18 mouse cellular contexts compared by ENCODE assay signal in the genomic region with DNA sequence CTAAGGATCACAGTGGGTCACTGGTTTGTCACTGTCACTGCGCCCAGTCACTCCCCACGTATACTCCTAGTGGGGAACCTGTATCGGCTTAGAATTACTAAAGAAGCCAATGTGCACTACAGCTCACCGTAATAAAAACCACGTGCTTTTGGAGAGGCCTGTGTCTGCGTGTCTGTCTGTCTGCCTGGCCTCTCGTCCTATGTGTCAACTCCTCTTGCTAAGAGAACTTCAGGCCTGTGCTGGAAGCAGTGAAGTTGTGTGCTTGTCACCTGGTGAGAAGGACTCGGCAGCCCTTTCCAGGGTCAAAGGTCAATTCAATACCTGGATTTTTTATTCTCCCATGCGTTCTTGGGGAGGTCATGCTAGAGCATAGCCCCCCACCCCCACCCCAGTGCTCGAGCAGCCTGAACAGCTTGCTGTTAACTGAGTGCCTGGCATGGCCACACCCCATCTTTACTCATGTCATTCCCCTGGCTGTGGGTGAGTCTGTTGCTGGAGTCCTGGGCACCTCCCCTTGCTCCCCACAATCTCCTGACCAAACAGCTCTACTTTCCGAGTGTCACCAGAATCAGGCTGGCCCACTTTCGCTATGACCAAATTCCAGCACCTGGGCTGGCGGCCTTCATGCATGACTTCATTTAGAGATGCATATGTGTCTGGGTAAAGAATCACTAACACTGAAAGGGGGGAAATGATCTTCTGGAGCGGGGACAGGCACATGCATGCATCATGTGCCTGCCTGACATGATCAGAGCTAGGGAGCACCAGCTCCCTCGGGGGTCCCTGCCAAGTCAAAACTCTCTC. TPM values are rescaled to one million over a fixed set of nuclear protein-coding genes. Genes with fewer than 3 reads are reported as not detected.
A peak's percentile ranks its signal among the peaks of the same experiment; 100 is the strongest.
DNase-seq lines count a peak whose midpoint lies in the region; ATAC-seq and TF ChIP-seq lines count a peak whose summit lies in the region.
"Had no signal": no experiment of that assay in that cellular context is flagged by ENCODE, and none has a peak within 500 bp of the region (broad histone marks: within the 10 kb centered on the region; RNA-seq: fewer than 3 reads in every experiment).

No protein-coding gene starts in this region.

- H3K36me3 ChIP-seq in liver, postnatal 0 days (replicated peaks; ENCODE audit: insufficient read depth, low read length): 0 out of 2 replicates have a peak, but pooled peaks cover under 1% of the 10 kb centered on the region
- H3K36me3 ChIP-seq: embryonic facial prominence, embryonic 10.5 days; heart, embryonic 10.5 days; hindbrain, embryonic 13.5 days had no signal

- H3K27ac ChIP-seq in liver, postnatal 0 days (ENCODE audit: low read depth): peak overlapping the region; percentile 34; the same call in 1 of the 2 replicates
- H3K27ac ChIP-seq in brown adipose tissue, adult 24 weeks (replicated peaks; ENCODE audit: low read depth, low read length): peak overlapping the region; percentile 19
- H3K27ac ChIP-seq: embryonic facial prominence, embryonic 10.5 days; forebrain, embryonic 13.5 days; heart, embryonic 10.5 days; hindbrain, embryonic 13.5 days; hindbrain, postnatal 0 days had no signal

- no peak for TF ChIP-seq EP300 in liver, postnatal 0 days (IDR thresholded peaks at IDR 0.05; ENCODE audit: low read depth)

- H3K4me2 ChIP-seq in liver, postnatal 0 days (ENCODE audit: low read depth, low read length): no peak overlapping the region
- H3K4me2 ChIP-seq: forebrain, embryonic 13.5 days; hindbrain, embryonic 13.5 days had no signal

- H3K9me3 ChIP-seq in liver, postnatal 0 days (ENCODE audit: low read length): no peaks in the 10 kb centered on the region
- H3K9me3 ChIP-seq: embryonic facial prominence, embryonic 10.5 days; forebrain, embryonic 13.5 days; G1E; heart, embryonic 10.5 days; hindbrain, embryonic 13.5 days had no signal

- peak; percentile 84 for DNase-seq in heart, adult 11 months
- no peak for DNase-seq in heart, postnatal 4 days
- DNase-seq in liver, postnatal 0 days: no peak
- DNase-seq in liver: no peak
- no peak for DNase-seq in B cell, adult 2 months
- no peak for DNase-seq in cerebellum, adult 8-10 months
- DNase-seq: adrenal gland, adult 8-10 months; forebrain, postnatal 0 days; gastrocnemius, postnatal 36 days; heart, adult 18-20 months; heart, postnatal 10 days had no signal

- 61% methylated on average over 15 of the region's 15 CpGs for whole genome bisulfite sequencing in liver, postnatal 0 days (ENCODE audit: insufficient replicate concordance)

- no peak overlapping the region for H3K4me3 ChIP-seq in liver, postnatal 0 days (ENCODE audit: low read depth, low read length)
- H3K4me3 ChIP-seq in brown adipose tissue, adult 24 weeks (ENCODE audit: insufficient read depth, low read depth, low read length): no peak overlapping the region
- H3K4me3 ChIP-seq: embryonic facial prominence, embryonic 10.5 days; forebrain, embryonic 13.5 days; heart, embryonic 10.5 days; hindbrain, embryonic 13.5 days had no signal

- no peak for TF ChIP-seq CTCF in liver, postnatal 0 days (IDR thresholded peaks at IDR 0.05; ENCODE audit: low read depth)

- H3K27me3 ChIP-seq in liver, postnatal 0 days (ENCODE audit: insufficient read depth, low read length): no peaks in the 10 kb centered on the region
- H3K27me3 ChIP-seq: forebrain, embryonic 13.5 days had no signal

- no peak overlapping the region for H3K9ac ChIP-seq in liver, postnatal 0 days (replicated peaks)
- H3K9ac ChIP-seq: forebrain, embryonic 13.5 days; forebrain, postnatal 0 days; hindbrain, embryonic 13.5 days had no signal

- H3K4me1 ChIP-seq in liver, postnatal 0 days (ENCODE audit: insufficient read depth): peaks cover 17% of the 10 kb centered on the region
- H3K4me1 ChIP-seq in brown adipose tissue, adult 24 weeks (ENCODE audit: control insufficient read depth, insufficient read depth, insufficient read length, low read length): peaks cover 8% of the 10 kb centered on the region

- no peak for ATAC-seq in liver, postnatal 0 days
- ATAC-seq: forebrain, embryonic 13.5 days; hindbrain, postnatal 0 days had no signal

RNA-seq across cellular contexts. Expression of a gene that starts 13.4 kb away (rescaled TPM):
- total RNA-seq in heart, postnatal 4 days (2021): 10 to 100 TPM; 14.8 to 19.6 TPM
- polyA plus RNA-seq in liver, postnatal 0 days (2015; fragmentation: Nextera tagmentation; extraction: Ambion mirVana): 36.2 and 39.1 TPM in 2 replicates
- polyA plus RNA-seq in brown adipose tissue, adult 24 weeks (2012; ENCODE audit: insufficient read depth, insufficient read length, missing spikeins): 8.6 and 12.6 TPM in 2 replicates

RNA-seq across cellular contexts. Expression of a gene that starts 46.4 kb away (rescaled TPM):
- total RNA-seq in heart, postnatal 4 days (2021): 10 to 100 TPM; 61.1 to 65.1 TPM
- 1.1 and 1.3 TPM in 2 replicates for polyA plus RNA-seq in liver, postnatal 0 days (2015; fragmentation: Nextera tagmentation; extraction: Ambion mirVana)
- 1.1 and 1.6 TPM in 2 replicates for polyA plus RNA-seq in brown adipose tissue, adult 24 weeks (2012; ENCODE audit: insufficient read depth, insufficient read length, missing spikeins)
- polyA plus RNA-seq: G1E had no signal
